ENCODE assay signal across 9 mouse cellular contexts in genomic region chr1:75338091-75338694, GRCm38 (mm10). TPM values are rescaled to one million over a fixed set of nuclear protein-coding genes. Genes with fewer than 3 reads are reported as not detected.
A peak's percentile ranks its signal among the peaks of the same experiment; 100 is the strongest.
DNase-seq lines count a peak whose midpoint lies in the region; ATAC-seq and TF ChIP-seq lines count a peak whose summit lies in the region.
"Had no signal": no experiment of that assay in that cellular context is flagged by ENCODE, and none has a peak within 500 bp of the region (broad histone marks: within the 10 kb centered on the region; RNA-seq: fewer than 3 reads in every experiment).

No protein-coding gene starts in this region.

- H3K36me3 ChIP-seq in kidney, embryonic 15.5 days, result no peaks in the 10 kb centered on the region
- H3K36me3 ChIP-seq in intestine, embryonic 15.5 days, result no peaks in the 10 kb centered on the region
- no peaks in the 10 kb centered on the region for H3K36me3 ChIP-seq in midbrain, postnatal 0 days (ENCODE audit: insufficient read depth, low read length)

- H3K4me1 ChIP-seq in kidney, embryonic 15.5 days, result peaks cover 49% of the 10 kb centered on the region
- H3K4me1 ChIP-seq in intestine, embryonic 15.5 days (replicated peaks), result peaks cover 23% of the 10 kb centered on the region
- peaks cover 10% of the 10 kb centered on the region for H3K4me1 ChIP-seq in midbrain, postnatal 0 days (ENCODE audit: insufficient read depth, low read length)

- H3K9ac ChIP-seq in kidney, embryonic 15.5 days, result no peak overlapping the region
- H3K9ac ChIP-seq in intestine, embryonic 15.5 days, result no peak overlapping the region; the same call in 1 of the 2 replicates
- H3K9ac ChIP-seq in midbrain, postnatal 0 days (replicated peaks; ENCODE audit: low read length, poor library complexity, severe bottlenecking), result no peak overlapping the region

- TF ChIP-seq CTCF in midbrain, postnatal 0 days (IDR thresholded peaks at IDR 0.05), result no peak

- 0 out of 2 replicates have a peak overlapping the region, but pooled peaks have one; percentile 3 for H3K4me3 ChIP-seq in kidney, embryonic 15.5 days (replicated peaks)
- H3K4me3 ChIP-seq in intestine, embryonic 15.5 days (replicated peaks), result no peak overlapping the region
- no peak overlapping the region for H3K4me3 ChIP-seq in midbrain, postnatal 0 days (ENCODE audit: low read depth, low read length)

- 6% methylated on average over 11 of the region's 11 CpGs for WGBS in kidney, embryonic 15.5 days
- 11% methylated on average over 11 of the region's 11 CpGs for WGBS in intestine, embryonic 15.5 days
- 14% methylated on average over 11 of the region's 11 CpGs for WGBS in midbrain, postnatal 0 days

- ATAC-seq in kidney, embryonic 15.5 days (replicated peaks; ENCODE audit: low FRiP score), result peak; percentile 55
- peak; percentile 73 for ATAC-seq in intestine, embryonic 15.5 days
- ATAC-seq in midbrain, postnatal 0 days (ENCODE audit: low FRiP score), result peak; percentile 48; the same call in 1 of the 2 replicates

- no peak for DNase-seq in kidney, postnatal 36 days
- DNase-seq in embryo, embryonic 10.5 days (ENCODE audit: low spot score), result peak; percentile 55
- peak; percentile 24 for DNase-seq in midbrain, postnatal 0 days (ENCODE audit: low spot score)
- DNase-seq in ovary, adult 18-20 months (ENCODE audit: low spot score), result no peak
- no peak for DNase-seq in ovary, postnatal 10 days (ENCODE audit: low spot score)
- DNase-seq in layer of hippocampus, adult 11-12 months (ENCODE audit: low spot score), result no peak
- DNase-seq: cerebellum, postnatal 25 days had no signal

- H3K4me2 ChIP-seq in kidney, embryonic 15.5 days, result peak overlapping the region; percentile 40
- H3K4me2 ChIP-seq in intestine, embryonic 15.5 days (replicated peaks), result peak overlapping the region; percentile 36; the same call in 1 of the 2 replicates
- no peak overlapping the region for H3K4me2 ChIP-seq in midbrain, postnatal 0 days (ENCODE audit: low read depth, low read length, poor library complexity, severe bottlenecking)

- peak overlapping the region; percentile 80 for H3K27ac ChIP-seq in kidney, embryonic 15.5 days
- peak overlapping the region; percentile 39 for H3K27ac ChIP-seq in intestine, embryonic 15.5 days
- H3K27ac ChIP-seq in midbrain, postnatal 0 days (ENCODE audit: low read depth, low read length), result peak overlapping the region; percentile 32; the same call in 1 of the 2 replicates

- H3K27me3 ChIP-seq in kidney, embryonic 15.5 days, result peaks cover 39% of the 10 kb centered on the region
- no peaks in the 10 kb centered on the region for H3K27me3 ChIP-seq in intestine, embryonic 15.5 days (replicated peaks)
- H3K27me3 ChIP-seq in midbrain, postnatal 0 days (ENCODE audit: insufficient read depth, low read length), result no peaks in the 10 kb centered on the region

- no peaks in the 10 kb centered on the region for H3K9me3 ChIP-seq in kidney, embryonic 15.5 days (replicated peaks)
- H3K9me3 ChIP-seq in intestine, embryonic 15.5 days, result no peaks in the 10 kb centered on the region
- no peaks in the 10 kb centered on the region for H3K9me3 ChIP-seq in midbrain, postnatal 0 days (ENCODE audit: low read length)

RNA-seq across cellular contexts. Expression of gene Dnpep, which starts 20.4 kb away (rescaled TPM):
- polyA plus RNA-seq in kidney, embryonic 15.5 days (2015; fragmentation: Nextera tagmentation; extraction: Ambion mirVana), result 136 and 153 TPM in 2 replicates
- 131 and 145 TPM in 2 replicates for polyA plus RNA-seq in intestine, embryonic 15.5 days (2015; fragmentation: Nextera tagmentation; extraction: Ambion mirVana)
- total RNA-seq in midbrain, postnatal 0 days (2014; rRNA removed), result 145 TPM in 2 replicates
- 128 and 139 TPM in 2 replicates for polyA plus RNA-seq in midbrain, postnatal 0 days (2015; fragmentation: Nextera tagmentation; extraction: Ambion mirVana)

RNA-seq across cellular contexts. Expression of gene Des, which starts 21.9 kb away (rescaled TPM):
- 53.5 and 53.9 TPM in 2 replicates for polyA plus RNA-seq in kidney, embryonic 15.5 days (2015; fragmentation: Nextera tagmentation; extraction: Ambion mirVana)
- polyA plus RNA-seq in intestine, embryonic 15.5 days (2015; fragmentation: Nextera tagmentation; extraction: Ambion mirVana), result 105 and 111 TPM in 2 replicates
- 1.9 and 2.6 TPM in 2 replicates for total RNA-seq in midbrain, postnatal 0 days (2014; rRNA removed)
- 1.4 and 1.6 TPM in 2 replicates for polyA plus RNA-seq in midbrain, postnatal 0 days (2015; fragmentation: Nextera tagmentation; extraction: Ambion mirVana)

RNA-seq across cellular contexts. Expression of gene Speg, which starts 36.9 kb away (rescaled TPM):
- polyA plus RNA-seq in kidney, embryonic 15.5 days (2015; fragmentation: Nextera tagmentation; extraction: Ambion mirVana), result 45.1 and 53.9 TPM in 2 replicates
- polyA plus RNA-seq in intestine, embryonic 15.5 days (2015; fragmentation: Nextera tagmentation; extraction: Ambion mirVana), result 35.6 and 39.3 TPM in 2 replicates
- total RNA-seq in midbrain, postnatal 0 days (2014; rRNA removed), result 62.9 and 70.6 TPM in 2 replicates
- 22.0 and 23.7 TPM in 2 replicates for polyA plus RNA-seq in midbrain, postnatal 0 days (2015; fragmentation: Nextera tagmentation; extraction: Ambion mirVana)

RNA-seq across cellular contexts. Expression of gene Resp18, which starts 60.0 kb away (rescaled TPM):
- polyA plus RNA-seq in kidney, embryonic 15.5 days (2015; fragmentation: Nextera tagmentation; extraction: Ambion mirVana), result 1.5 and 10.1 TPM in 2 replicates
- polyA plus RNA-seq in intestine, embryonic 15.5 days (2015; fragmentation: Nextera tagmentation; extraction: Ambion mirVana), result 12.7 and 13.8 TPM in 2 replicates
- 302 and 332 TPM in 2 replicates for total RNA-seq in midbrain, postnatal 0 days (2014; rRNA removed)
- 409 and 416 TPM in 2 replicates for polyA plus RNA-seq in midbrain, postnatal 0 days (2015; fragmentation: Nextera tagmentation; extraction: Ambion mirVana)

Comparison
In these comparisons a context has a peak if more than half of its experiments do, and no peak if none do; other contexts are left out.
1. DNase-seq: peak in embryo, embryonic 10.5 days (single experiment) and midbrain, postnatal 0 days (single experiment); none in kidney, postnatal 36 days (0 of 2), ovary, adult 18-20 months (single experiment), ovary, postnatal 10 days (single experiment) and layer of hippocampus, adult 11-12 months (single experiment).
2. RNA of gene Des, which starts 21.9 kb away (polyA plus RNA-seq): 105 to 111 TPM in intestine, embryonic 15.5 days and 53.5 to 53.9 TPM in kidney, embryonic 15.5 days; 1.4 to 1.6 TPM in midbrain, postnatal 0 days; every median in the first group is over 10 times any median in the second.
3. Peak in every context shown above with its lines, with median percentiles within 50 percentile points of each other: ATAC-seq and H3K27ac ChIP-seq.